Comparison of ENCODE assay signal across 24 mouse cellular contexts in the genomic region with DNA sequence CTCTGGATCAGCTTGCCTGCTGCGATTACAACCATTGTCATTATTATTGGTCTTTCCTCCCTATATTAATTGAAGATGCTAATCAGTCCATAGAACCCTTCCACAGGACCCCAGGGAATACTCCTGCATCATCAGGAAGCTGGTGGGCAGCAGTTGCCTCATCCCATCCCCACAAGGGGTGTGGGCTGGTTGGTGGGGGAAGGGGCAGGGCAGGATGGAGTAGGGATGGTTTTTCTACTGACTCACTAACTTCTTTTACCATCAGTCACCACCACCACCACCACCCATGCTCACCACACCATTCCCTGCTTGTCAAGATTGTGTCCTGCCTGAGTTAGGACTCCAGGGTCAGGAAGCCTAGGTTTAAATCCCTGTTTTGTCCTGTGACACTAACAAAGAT. TPM values are rescaled to one million over a fixed set of nuclear protein-coding genes. Genes with fewer than 3 reads are reported as not detected.
DNase-seq lines count a peak whose midpoint lies in the region; TF ChIP-seq lines count a peak whose summit lies in the region.
"Had no signal": no experiment of that assay in that cellular context is flagged by ENCODE, and none has a peak within 500 bp of the region (broad histone marks: within the 10 kb centered on the region; RNA-seq: fewer than 3 reads in every experiment).

No protein-coding gene starts in this region.

- TF ChIP-seq POLR2A in myocyte (IDR thresholded peaks at IDR 0.05; ENCODE audit: insufficient read length, low read depth) = no peak

- H3ac ChIP-seq in C2C12 (ENCODE audit: control insufficient read depth, insufficient read length, low read depth) = no peak overlapping the region
- no peak overlapping the region for H3ac ChIP-seq in myocyte (ENCODE audit: control insufficient read depth, insufficient read length)

- H3K79me2 ChIP-seq in C2C12 (ENCODE audit: control insufficient read depth, insufficient read depth) (peaks cover 35% of the 10 kb centered on the region), myocyte (ENCODE audit: control insufficient read depth, insufficient read depth) (peaks cover 25% of the 10 kb centered on the region)

- no peak for TF ChIP-seq CTCF in C2C12 (IDR thresholded peaks at IDR 0.05; ENCODE audit: control insufficient read depth, insufficient read depth, insufficient read length)

- peak overlapping the region; percentile 81 for H3K4me2 ChIP-seq in myocyte (ENCODE audit: low read depth)
- H3K4me2 ChIP-seq: hindbrain, embryonic 13.5 days had no signal

- DNase-seq in 3134 (ENCODE audit: extremely low read depth, insufficient read length, low spot score) (peak; percentile 59), NIH3T3 (ENCODE audit: low read depth) (peak; percentile 48)
- no peak for DNase-seq in cerebellum, postnatal 14 days
- no peak for DNase-seq in heart, adult 18-20 months
- DNase-seq in right cerebral cortex, postnatal 36 days (ENCODE audit: low spot score in 2 of 2) = no peak
- DNase-seq: adrenal gland, adult 8-10 months; cerebellum, adult 11-12 months; cerebellum, adult 8-10 months; cerebellum, postnatal 10 days; heart, adult 11 months; kidney, adult 11 months had no signal

- H3K79me3 ChIP-seq in C2C12 (ENCODE audit: low read depth) = peaks cover 28% of the 10 kb centered on the region

- peaks cover 4% of the 10 kb centered on the region for H3K36me3 ChIP-seq in C2C12 (ENCODE audit: control insufficient read depth, insufficient read depth)
- H3K36me3 ChIP-seq in myocyte (ENCODE audit: control insufficient read depth, insufficient read depth) = peaks cover 5% of the 10 kb centered on the region
- H3K36me3 ChIP-seq: embryonic facial prominence, embryonic 12.5 days; embryonic facial prominence, embryonic 15.5 days; forebrain, embryonic 12.5 days; heart, embryonic 12.5 days; heart, embryonic 15.5 days; hindbrain, embryonic 10.5 days; hindbrain, embryonic 13.5 days; intestine, embryonic 15.5 days had no signal

- no peak overlapping the region for H3K4me3 ChIP-seq in C2C12 (ENCODE audit: insufficient read depth, poor library complexity, severe bottlenecking)
- no peak overlapping the region for H3K4me3 ChIP-seq in myocyte
- H3K4me3 ChIP-seq: erythroblast, embryonic 14.5 days; hindbrain, embryonic 13.5 days had no signal

- H3K27me3 ChIP-seq in C2C12 (ENCODE audit: control insufficient read depth, insufficient read depth, insufficient read length) = no peaks in the 10 kb centered on the region
- no peaks in the 10 kb centered on the region for H3K27me3 ChIP-seq in myocyte (ENCODE audit: control insufficient read depth, insufficient read depth, insufficient read length)
- H3K27me3 ChIP-seq: CH12.LX; embryonic facial prominence, embryonic 12.5 days; embryonic facial prominence, embryonic 15.5 days; forebrain, embryonic 12.5 days; heart, embryonic 12.5 days; heart, embryonic 15.5 days; hindbrain, embryonic 13.5 days; intestine, embryonic 15.5 days had no signal

TF ChIP-seq in C2C12, 6 proteins besides CTCF, POLR2A, EP300 and RAD21:
- TF ChIP-seq CEBPB (IDR thresholded peaks at IDR 0.05; ENCODE audit: low read depth) = peak; percentile 68
- peak; percentile 30 for TF ChIP-seq FOSL1 (IDR thresholded peaks at IDR 0.05; ENCODE audit: insufficient read depth, low read length, poor library complexity, severe bottlenecking)
- no peak for TF ChIP-seq MYOG (IDR thresholded peaks at IDR 0.05; ENCODE audit: control insufficient read depth, extremely low read depth, insufficient read length)
- no peak for TF ChIP-seq MAX (IDR thresholded peaks at IDR 0.05)
- TF ChIP-seq USF1 (IDR thresholded peaks at IDR 0.05; ENCODE audit: low read depth) = no peak
- TF ChIP-seq MYOD1 (IDR thresholded peaks at IDR 0.05; ENCODE audit: control insufficient read depth, insufficient read length, low read depth) = peak; percentile 28

TF ChIP-seq in myocyte, 11 proteins besides CTCF, POLR2A, EP300 and RAD21:
- TF ChIP-seq CEBPB (IDR thresholded peaks at IDR 0.05; ENCODE audit: insufficient read depth, poor library complexity, severe bottlenecking) (peak; percentile 54; the same call in 1 of the 2 replicates), POLR2AphosphoS2 (IDR thresholded peaks at IDR 0.05; ENCODE audit: insufficient read length, low read depth) (no peak)

RNA-seq across cellular contexts. Expression of a gene that starts 0.8 kb away (rescaled TPM):
- polyA plus RNA-seq in C2C12 (2012; fragmentation: generic; extraction: Trizol) = 466 TPM
- polyA plus RNA-seq in myocyte (2012; fragmentation: generic; extraction: Trizol) = 387 TPM
- 1 to 10 TPM; 2.2 to 3.2 TPM for total RNA-seq in heart, adult 18-20 months (2021)
- total RNA-seq: common myeloid progenitor, adult 5-6 weeks had no signal
- polyA plus RNA-seq: erythroblast, embryonic 14.5 days had no signal

RNA-seq across cellular contexts. Expression of a gene that starts 51.6 kb away (rescaled TPM):
- polyA plus RNA-seq in C2C12 (2012; fragmentation: generic; extraction: Trizol) = 6.1 TPM
- 8.1 TPM for polyA plus RNA-seq in myocyte (2012; fragmentation: generic; extraction: Trizol)
- under 1 TPM; 0.10 to 0.21 TPM for total RNA-seq in heart, adult 18-20 months (2021)
- total RNA-seq: common myeloid progenitor, adult 5-6 weeks had no signal
- polyA plus RNA-seq: erythroblast, embryonic 14.5 days had no signal

Comparison
In these comparisons a context has a peak if more than half of its experiments do, and no peak if none do; other contexts are left out.
1. DNase-seq: peak in 3134 (single experiment) and NIH3T3 (single experiment); none in cerebellum, postnatal 14 days (0 of 2), heart, adult 18-20 months (0 of 2) and right cerebral cortex, postnatal 36 days (0 of 2).